Mouse (Mus musculus): ENCODE data around the gene Olfr9.
"Not testable (repeated sequence)": the region's sequence is repeated elsewhere in the genome, so short reads cannot be mapped to it uniquely, and the experiment has no call there.

Olfr9 gene

GRCm38 (mm10) chr10:128989131-128989530 lies at the start of gene Olfr9:
Olfr9 (plus strand) TSS chr10:128989431.
- not testable (repeated sequence) for ATAC-seq (ENCODE audit: insufficient number of reproducible peaks, low FRiP score, low TSS enrichment)

- no peak for ATAC-seq (ENCODE audit: insufficient number of reproducible peaks, low FRiP score, low TSS enrichment)
These were observed 48.7 kb upstream of the Olfr9 start for GRCm38 (mm10) chr10:128940475-128941061.

DNA sequence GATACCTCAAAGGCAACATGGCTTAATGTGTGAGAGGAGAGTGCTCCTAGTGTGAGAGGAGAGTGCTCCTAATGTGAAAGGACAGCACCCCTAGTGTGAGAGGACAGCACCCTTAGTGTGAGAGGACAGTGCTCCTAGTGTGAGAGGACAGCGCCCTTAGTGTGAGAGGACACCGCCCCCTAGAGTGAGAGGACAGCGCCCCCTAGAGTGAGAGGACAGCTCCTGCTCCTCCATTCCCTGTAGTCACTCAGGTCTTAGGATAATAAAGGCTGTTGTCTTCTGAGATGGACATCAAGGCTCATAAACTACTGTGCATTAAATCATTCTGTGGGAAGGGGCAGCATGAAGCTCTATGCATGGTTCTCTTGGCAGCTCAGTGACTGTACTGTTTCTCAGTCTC lies 43.6 kb upstream of the Olfr9 start:
- ATAC-seq (ENCODE audit: insufficient number of reproducible peaks, low FRiP score, low TSS enrichment) = no peak

GRCm38 (mm10) chr10:128947496-128947895 lies 41.7 kb upstream of the Olfr9 start:
- ATAC-seq (ENCODE audit: insufficient number of reproducible peaks, low FRiP score, low TSS enrichment) = no peak

GRCm38 (mm10) chr10:128950208-128950887 lies 38.9 kb upstream of the Olfr9 start:
- ATAC-seq (ENCODE audit: insufficient number of reproducible peaks, low FRiP score, low TSS enrichment) = no peak

DNA sequence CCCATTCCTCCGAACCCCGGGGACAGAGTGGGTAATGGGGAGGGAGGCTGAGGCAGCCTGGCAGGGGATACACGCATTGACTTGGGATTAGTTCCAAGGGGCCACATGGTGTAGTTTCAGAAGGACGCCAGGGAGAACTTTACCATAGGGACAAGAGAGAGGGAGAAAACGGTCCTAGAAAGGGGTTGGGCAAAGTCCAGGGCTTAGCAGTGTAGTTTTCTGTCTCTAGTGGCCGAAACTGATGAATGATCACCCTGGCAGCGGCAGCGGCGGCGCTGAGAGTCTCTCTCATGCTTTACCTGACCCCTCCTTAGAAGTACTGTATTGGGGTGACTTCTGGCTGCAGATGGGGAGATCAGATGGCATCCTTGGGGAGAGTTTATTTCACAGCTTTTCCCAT lies 30.9 kb upstream of the Olfr9 start:
- no peak for ATAC-seq (ENCODE audit: insufficient number of reproducible peaks, low FRiP score, low TSS enrichment)

DNA sequence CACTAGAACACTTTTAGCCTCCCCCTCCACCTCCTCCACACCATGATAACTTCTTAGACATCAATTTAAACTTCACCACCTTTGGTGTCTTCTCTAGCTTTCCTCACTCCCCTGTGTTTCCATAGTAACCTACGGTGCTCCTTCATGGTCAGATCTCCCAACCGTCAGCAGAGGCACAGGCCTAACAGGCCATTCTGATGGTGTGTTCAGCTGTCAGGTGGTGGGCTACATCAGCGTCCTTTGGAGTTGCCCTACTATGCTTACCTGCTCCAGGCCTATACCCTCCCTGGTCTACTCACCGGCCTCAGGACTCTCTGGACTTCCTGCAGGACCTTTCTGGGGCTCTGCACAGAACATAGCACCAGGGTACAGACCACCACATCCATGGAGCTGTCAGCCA lies 29.1 kb upstream of the Olfr9 start:
- no peak for ATAC-seq (ENCODE audit: insufficient number of reproducible peaks, low FRiP score, low TSS enrichment)

DNA sequence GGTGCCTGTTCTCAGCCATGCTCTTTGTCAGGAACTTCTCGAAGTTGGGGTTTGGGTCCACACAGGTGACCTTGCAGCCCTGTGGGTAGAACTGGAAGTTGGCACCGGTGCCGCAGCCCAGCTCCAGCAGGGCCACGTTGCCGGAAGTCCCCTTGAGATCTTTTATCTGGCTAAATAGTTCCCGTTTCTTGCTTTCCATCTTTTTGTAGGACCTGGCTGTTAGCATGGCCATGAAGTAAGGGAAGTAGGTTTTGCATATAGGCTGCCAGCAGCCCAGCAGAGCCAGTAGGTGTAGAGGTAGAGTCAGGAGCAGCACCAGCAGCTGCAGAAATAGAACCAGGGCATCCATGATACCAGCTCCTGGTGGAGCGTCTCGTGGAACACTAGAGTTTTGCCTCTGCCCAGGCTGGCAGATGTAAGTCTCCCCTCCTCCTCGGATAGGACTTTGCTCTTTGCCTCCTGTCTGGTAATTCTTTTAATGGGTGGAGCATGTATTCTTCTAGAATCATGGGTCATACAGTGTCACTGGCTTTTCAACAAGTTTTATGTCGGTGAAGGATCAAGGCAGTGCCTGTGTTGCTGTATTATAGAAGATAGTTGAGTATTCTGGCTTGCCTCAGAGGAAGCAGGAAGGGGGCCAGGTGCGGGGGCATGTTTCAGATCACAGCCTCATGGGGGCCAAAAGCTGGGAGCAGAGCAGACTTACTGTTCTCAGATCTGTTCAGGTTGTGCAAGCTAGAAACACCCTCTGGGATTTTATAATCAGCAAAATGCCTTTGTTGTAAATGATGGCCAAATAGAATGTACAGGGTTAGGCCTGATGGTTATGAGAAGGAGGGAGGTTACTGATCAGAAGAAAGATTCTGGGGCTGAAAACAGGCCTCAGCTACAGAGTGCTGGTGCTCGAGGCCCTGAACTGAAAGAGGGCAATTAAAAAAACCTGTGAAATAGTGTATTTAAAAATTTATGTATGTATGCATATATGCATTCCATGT lies 28.3 kb upstream of the Olfr9 start, which contains the start of gene Mettl7b:
Mettl7b (minus strand) TSS at position 399 of the 995 bp plus-strand sequence.
- no peak for ATAC-seq (ENCODE audit: insufficient number of reproducible peaks, low FRiP score, low TSS enrichment)

DNA sequence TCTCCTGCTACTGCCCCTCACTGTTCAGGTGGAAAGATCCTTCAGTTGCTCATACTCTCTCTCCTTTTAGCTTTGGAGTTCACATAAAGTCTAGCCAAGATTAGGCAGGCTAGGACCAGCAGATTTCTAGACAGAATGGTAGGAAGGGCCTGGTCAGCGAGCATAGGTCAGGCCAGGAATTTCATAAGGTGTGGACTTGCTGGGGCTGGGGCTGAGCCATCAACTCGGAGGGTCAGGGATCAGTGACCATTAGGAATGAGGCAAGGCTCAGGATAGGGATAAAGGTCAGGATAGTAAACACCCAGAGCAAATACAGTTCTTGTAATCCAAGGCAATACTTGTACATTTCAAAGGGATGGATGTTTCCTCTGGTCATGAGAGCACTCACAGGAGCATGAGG lies 24.3 kb upstream of the Olfr9 start:
- no peak for ATAC-seq (ENCODE audit: insufficient number of reproducible peaks, low FRiP score, low TSS enrichment)

DNA sequence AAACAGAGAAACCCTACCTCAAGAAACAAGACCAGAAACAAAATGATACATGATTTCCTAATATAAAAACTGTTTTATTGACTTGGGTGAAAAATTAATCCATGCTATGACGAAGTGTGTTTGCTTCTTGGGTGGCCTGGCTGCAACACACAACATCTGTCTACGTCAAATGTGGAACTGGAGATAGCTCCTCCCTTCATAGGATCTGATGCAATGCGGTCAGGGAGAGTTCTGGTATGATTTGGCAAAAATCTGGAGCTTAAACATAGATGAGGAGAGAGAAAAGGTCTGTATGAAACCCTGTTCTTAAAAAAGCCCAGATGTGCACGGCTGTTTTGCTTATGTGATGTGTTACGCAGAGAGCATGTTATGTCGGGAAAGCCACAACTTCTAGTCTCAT lies 23.4 kb upstream of the Olfr9 start:
- no peak for ATAC-seq (ENCODE audit: insufficient number of reproducible peaks, low FRiP score, low TSS enrichment)

- ATAC-seq (ENCODE audit: insufficient number of reproducible peaks, low FRiP score, low TSS enrichment) = no peak
These were observed 20.9 kb upstream of the Olfr9 start for GRCm38 (mm10) chr10:128968341-128968749.

DNA sequence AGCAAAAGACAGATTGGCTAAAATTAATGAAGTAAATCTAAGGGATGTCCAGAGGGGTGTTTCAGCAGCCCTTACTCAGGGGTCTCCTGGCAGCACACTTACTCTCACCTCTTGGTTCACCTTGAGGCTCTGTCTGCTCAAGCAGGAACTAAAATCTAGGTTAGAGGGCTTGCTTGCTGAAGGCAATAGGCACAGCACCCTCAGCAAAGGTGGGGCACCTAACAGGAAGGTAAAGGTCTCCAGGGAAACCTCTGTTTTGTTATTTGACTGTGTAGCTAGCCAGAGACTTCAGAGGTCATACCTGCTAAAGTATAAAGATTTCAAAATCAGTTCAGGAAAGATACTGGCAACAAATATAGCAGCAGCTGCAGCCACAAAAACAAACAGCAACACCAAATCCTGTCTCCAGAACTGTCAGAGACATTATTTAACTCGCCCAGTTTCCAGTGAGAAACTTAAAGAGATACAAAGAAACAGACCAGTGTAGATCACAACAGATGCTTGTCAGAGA lies 18.4 kb upstream of the Olfr9 start:
- no peak for ATAC-seq (ENCODE audit: insufficient number of reproducible peaks, low FRiP score, low TSS enrichment)

- no peak for ATAC-seq (ENCODE audit: insufficient number of reproducible peaks, low FRiP score, low TSS enrichment)
These were observed 16.4 kb upstream of the Olfr9 start for GRCm38 (mm10) chr10:128972841-128973240.

DNA sequence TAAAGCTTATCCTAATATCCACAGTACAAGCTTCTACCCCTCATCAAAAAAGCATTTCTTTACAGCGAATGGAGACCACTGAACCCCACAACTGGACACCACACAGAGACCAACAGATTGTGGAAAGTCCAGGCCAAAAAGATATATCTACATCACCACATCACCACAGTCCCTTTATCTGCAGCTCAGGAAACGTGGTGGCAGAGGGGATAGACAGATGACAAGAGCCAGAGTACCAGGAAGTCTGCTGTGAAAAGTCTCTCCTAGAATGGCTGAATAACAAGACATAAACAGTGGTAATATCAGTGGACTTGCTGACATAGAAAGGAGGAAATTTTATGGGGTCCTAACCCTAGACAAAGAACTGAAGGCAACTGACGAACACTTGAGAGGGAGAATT lies 12.8 kb upstream of the Olfr9 start:
- no peak for ATAC-seq (ENCODE audit: insufficient number of reproducible peaks, low FRiP score, low TSS enrichment)

DNA sequence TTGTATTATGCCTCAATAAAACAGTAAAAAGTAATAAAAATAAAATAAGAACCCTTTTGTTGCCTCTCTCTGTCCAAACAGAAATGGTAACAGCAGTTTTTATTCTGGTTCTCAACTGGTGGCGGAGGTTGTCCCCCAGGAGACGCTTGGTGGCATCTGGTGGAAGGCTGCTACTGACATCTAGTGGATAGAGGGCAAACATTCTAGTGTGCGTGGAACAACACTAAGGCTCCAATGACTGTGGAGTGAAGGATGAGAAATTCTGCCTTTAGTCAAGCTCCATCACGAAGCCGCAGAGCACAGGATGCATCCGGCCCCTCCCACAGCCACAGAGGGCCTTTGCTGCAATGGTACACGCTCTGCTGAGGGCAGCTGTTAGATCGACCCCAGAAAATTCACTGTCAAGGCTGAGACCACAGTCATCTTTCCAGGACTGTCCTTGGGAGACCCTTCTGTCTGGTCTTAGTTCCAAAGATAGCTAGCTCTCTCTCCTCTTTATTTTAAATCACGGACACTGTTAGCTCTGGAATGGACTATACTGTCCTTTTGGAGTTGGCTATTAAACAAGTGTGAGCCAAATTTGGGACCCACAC lies 11.6 kb upstream of the Olfr9 start:
- ATAC-seq (ENCODE audit: insufficient number of reproducible peaks, low FRiP score, low TSS enrichment) = peak; percentile 94

GRCm38 (mm10) chr10:128980644-128981365 lies 8.4 kb upstream of the Olfr9 start:
- ATAC-seq (ENCODE audit: insufficient number of reproducible peaks, low FRiP score, low TSS enrichment) = no peak

DNA sequence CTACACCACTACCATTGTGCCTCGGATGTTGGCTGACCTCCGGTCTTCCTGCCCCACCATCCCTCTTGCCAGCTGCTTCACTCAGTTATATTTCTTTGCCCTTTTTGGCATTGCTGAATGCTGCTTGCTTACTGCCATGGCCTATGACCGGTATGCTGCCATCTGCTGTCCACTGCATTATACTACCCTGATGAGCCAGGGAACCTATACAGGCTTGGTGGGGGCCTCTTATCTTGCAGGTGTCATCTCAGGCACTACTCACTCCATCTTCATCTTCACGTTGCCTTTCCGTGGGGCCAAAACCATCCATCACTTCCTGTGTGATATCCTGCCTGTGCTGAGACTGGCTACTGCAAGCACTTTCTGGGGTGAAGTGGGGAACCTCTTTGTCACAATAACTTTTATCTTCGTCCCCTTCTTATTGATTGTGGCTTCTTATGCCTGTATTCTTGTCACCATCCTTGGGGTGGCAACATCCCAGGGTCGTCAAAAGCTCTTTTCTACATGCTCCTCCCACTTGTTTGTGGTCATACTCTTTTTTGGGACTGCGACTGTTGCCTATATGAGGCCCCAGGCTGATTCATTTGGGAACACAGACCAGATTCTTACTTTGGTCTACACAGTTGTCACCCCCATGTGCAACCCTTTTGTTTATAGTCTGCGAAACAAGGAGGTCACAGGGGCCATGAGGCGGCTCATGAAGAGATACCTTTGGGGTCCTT lies 1.1 kb downstream of the Olfr9 start:
- 0 out of 2 replicates have a peak, but pooled peaks have one; percentile 58 for ATAC-seq (ENCODE audit: insufficient number of reproducible peaks, low FRiP score, low TSS enrichment)

DNA sequence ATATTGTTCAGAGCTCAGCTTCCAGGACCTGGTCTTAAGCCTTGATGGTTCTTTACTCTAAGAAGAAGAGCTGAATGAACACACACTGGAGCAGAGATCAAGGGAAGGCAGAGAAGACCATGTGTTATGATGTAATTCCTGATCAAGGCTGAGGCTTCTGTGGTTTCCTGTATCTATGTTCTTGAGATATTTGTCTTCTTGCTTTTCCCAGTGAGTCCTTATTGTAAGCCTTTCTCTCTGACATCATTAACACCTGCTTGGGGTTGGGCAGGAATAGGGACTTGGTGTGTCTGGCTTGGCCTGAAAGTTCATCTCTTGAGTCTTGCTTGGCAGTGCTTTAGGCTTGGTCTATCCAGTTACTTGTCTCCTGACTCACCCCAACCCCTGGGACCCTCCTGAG lies 1.8 kb downstream of the Olfr9 start:
- ATAC-seq (ENCODE audit: insufficient number of reproducible peaks, low FRiP score, low TSS enrichment) = no peak

DNA sequence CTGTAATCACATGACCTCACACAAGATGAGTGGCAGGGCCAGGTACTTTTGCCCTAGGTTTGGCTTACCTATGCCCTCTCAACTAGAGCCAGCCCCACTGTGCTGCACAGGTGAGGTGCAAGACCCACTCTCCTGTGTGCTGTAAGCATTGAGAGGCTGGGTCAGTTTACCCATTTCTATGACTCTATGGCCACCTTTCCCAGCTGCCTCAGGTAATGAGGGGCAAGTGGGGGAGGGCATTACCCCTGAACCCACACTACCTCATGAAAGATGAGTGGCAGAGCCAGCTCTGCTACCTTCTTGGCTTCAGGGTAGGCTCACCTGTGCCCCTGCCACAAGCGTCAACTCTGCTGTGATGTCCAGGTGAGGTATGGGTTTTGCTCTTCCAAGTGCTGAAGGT lies 6.6 kb downstream of the Olfr9 start:
- ATAC-seq (ENCODE audit: insufficient number of reproducible peaks, low FRiP score, low TSS enrichment) = no peak

Data from cerebellum, adult (tissue).